17 mouse cellular contexts compared by ENCODE assay signal in genomic region chr19:16778578-16778977, GRCm38 (mm10). TPM values are rescaled to one million over a fixed set of nuclear protein-coding genes. Genes with fewer than 3 reads are reported as not detected.
A peak's percentile ranks its signal among the peaks of the same experiment; 100 is the strongest.
DNase-seq lines count a peak whose midpoint lies in the region; ATAC-seq lines count a peak whose summit lies in the region.
"Had no signal": no experiment of that assay in that cellular context is flagged by ENCODE, and none has a peak within 500 bp of the region (broad histone marks: within the 10 kb centered on the region; RNA-seq: fewer than 3 reads in every experiment).

No protein-coding gene starts in this region.

- H3K27me3 ChIP-seq in megakaryocyte, embryonic 14.5 days (replicated peaks): no peaks in the 10 kb centered on the region
- H3K27me3 ChIP-seq in liver, embryonic 12.5 days (replicated peaks): peaks cover 8% of the 10 kb centered on the region; the same call in 1 of the 2 replicates
- H3K27me3 ChIP-seq in hindbrain, embryonic 13.5 days: peaks cover 24% of the 10 kb centered on the region

- peak overlapping the region; percentile 70 for H3K27ac ChIP-seq in liver, embryonic 12.5 days
- H3K27ac ChIP-seq in hindbrain, embryonic 13.5 days: no peak overlapping the region
- H3K27ac ChIP-seq: forebrain, embryonic 13.5 days; kidney, embryonic 15.5 days; limb, embryonic 13.5 days; lung, embryonic 15.5 days had no signal

- H3K4me3 ChIP-seq in megakaryocyte, embryonic 14.5 days (replicated peaks): peak overlapping the region; percentile 87
- H3K4me3 ChIP-seq in liver, embryonic 12.5 days: peak overlapping the region; percentile 41
- no peak overlapping the region for H3K4me3 ChIP-seq in hindbrain, embryonic 13.5 days
- H3K4me3 ChIP-seq: forebrain, embryonic 13.5 days; kidney, embryonic 15.5 days; limb, embryonic 13.5 days had no signal

- no peak for ATAC-seq in megakaryocyte, adult 5-6 weeks (ENCODE audit: poor library complexity, severe bottlenecking)
- peak; percentile 10 for ATAC-seq in CD4-positive, CD25-positive, alpha-beta regulatory T cell, adult 4 months
- no peak for ATAC-seq in liver, embryonic 12.5 days
- ATAC-seq in granulocyte monocyte progenitor cell, adult 5-6 weeks (replicated peaks; ENCODE audit: poor library complexity, severe bottlenecking): no peak
- ATAC-seq in hindbrain, embryonic 13.5 days (ENCODE audit: low FRiP score): no peak
- ATAC-seq: forebrain, embryonic 13.5 days; intestine, embryonic 16.5 days had no signal

- peak overlapping the region; percentile 70 for H3K4me2 ChIP-seq in liver, embryonic 12.5 days
- no peak overlapping the region for H3K4me2 ChIP-seq in hindbrain, embryonic 13.5 days
- H3K4me2 ChIP-seq: limb, embryonic 13.5 days had no signal

- 54% methylated on average over 6 of the region's 6 CpGs for WGBS in liver, embryonic 12.5 days (ENCODE audit: insufficient replicate concordance)
- 74% methylated on average over 6 of the region's 6 CpGs for WGBS in hindbrain, embryonic 13.5 days

- H3K9me3 ChIP-seq in megakaryocyte, embryonic 14.5 days: no peaks in the 10 kb centered on the region
- H3K9me3 ChIP-seq in liver, embryonic 12.5 days (replicated peaks): no peaks in the 10 kb centered on the region
- H3K9me3 ChIP-seq in hindbrain, embryonic 13.5 days: no peaks in the 10 kb centered on the region
- H3K9me3 ChIP-seq: forebrain, embryonic 13.5 days; kidney, embryonic 15.5 days; limb, embryonic 13.5 days; lung, embryonic 15.5 days had no signal

- H3K9ac ChIP-seq in liver, embryonic 12.5 days: peak overlapping the region; percentile 23; the same call in 1 of the 2 replicates
- H3K9ac ChIP-seq in hindbrain, embryonic 13.5 days: no peak overlapping the region
- H3K9ac ChIP-seq: forebrain, embryonic 13.5 days; kidney, embryonic 15.5 days; limb, embryonic 13.5 days; lung, embryonic 15.5 days had no signal

- no peak for DNase-seq in gastrocnemius, postnatal 4 days (ENCODE audit: low spot score in 2 of 2)
- DNase-seq: adrenal gland, adult 2 months; layer of hippocampus, postnatal 36 days; lung, postnatal 4 days; midbrain, embryonic 14.5 days; thymus, postnatal 4 days had no signal

- peaks cover 63% of the 10 kb centered on the region for H3K4me1 ChIP-seq in megakaryocyte, embryonic 14.5 days
- peaks cover 42% of the 10 kb centered on the region for H3K4me1 ChIP-seq in liver, embryonic 12.5 days
- H3K4me1 ChIP-seq in hindbrain, embryonic 13.5 days (replicated peaks): peaks cover 11% of the 10 kb centered on the region

- peaks cover 4% of the 10 kb centered on the region for H3K36me3 ChIP-seq in megakaryocyte, embryonic 14.5 days (replicated peaks; ENCODE audit: low read length)
- H3K36me3 ChIP-seq in liver, embryonic 12.5 days: no peaks in the 10 kb centered on the region
- no peaks in the 10 kb centered on the region for H3K36me3 ChIP-seq in hindbrain, embryonic 13.5 days
- H3K36me3 ChIP-seq: kidney, embryonic 15.5 days; limb, embryonic 13.5 days; lung, embryonic 15.5 days had no signal

RNA-seq across cellular contexts. Expression of gene Vps13a, which starts 2.2 kb away (rescaled TPM):
- 3.1 TPM in 1 of 2 replicates, not detected in the other for polyA plus RNA-seq in megakaryocyte, embryonic 14.5 days (2012; ENCODE audit: insufficient read depth, low replicate concordance)
- total RNA-seq in megakaryocyte, adult 5-6 weeks (2015): 25.9 and 27.4 TPM in 2 replicates
- total RNA-seq in megakaryocyte, adult 5-6 weeks (2017): 35.6 and 36.6 TPM in 2 replicates
- 10 to 100 TPM; 32.7 to 45.3 TPM for polyA plus RNA-seq in CD4-positive, CD25-positive, alpha-beta regulatory T cell, adult 4 months (2017; shearing (Covaris generic))
- polyA plus RNA-seq in liver, embryonic 12.5 days (2016; fragmentation: Nextera tagmentation; extraction: Ambion mirVana): 10.0 and 10.8 TPM in 2 replicates
- total RNA-seq in gastrocnemius, postnatal 4 days (2021): 10 to 100 TPM; 17.4 to 17.7 TPM
- 50.6 and 60.5 TPM in 2 replicates for total RNA-seq in granulocyte monocyte progenitor cell, adult 5-6 weeks (2014; fragmentation: Nextera tagmentation)
- 63.0 and 65.9 TPM in 2 replicates for total RNA-seq in granulocyte monocyte progenitor cell, adult 5-6 weeks (2017)
- 7.6 and 9.2 TPM in 2 replicates for polyA plus RNA-seq in hindbrain, embryonic 13.5 days (2015; fragmentation: Nextera tagmentation; extraction: Ambion mirVana)
